Mouse (Mus musculus) MEL (cell line): ENCODE measurements around the gene Ccdc54.

Source experiments
- BHLHE40 ChIP-seq: IDR thresholded peaks from 2 replicates; pipeline ENCODE4 v1.6.1; 2012; ENCODE audit warnings: low read depth, mild to moderate bottlenecking, inconsistent platforms, low read length, improper control_type of control experiment, borderline replicate concordance
- CHD1 ChIP-seq: IDR thresholded peaks from 2 replicates; pipeline ENCODE4 v1.6.1; 2012; ENCODE audit warnings: low read depth, mild to moderate bottlenecking, inconsistent platforms, low read length, improper control_type of control experiment
- CTCF ChIP-seq, 3 experiments: IDR thresholded peaks in 2 of 3; conservative IDR thresholded peaks in 1 of 3; 2 replicates each; pipeline ENCODE4 v1.5.1; 2011 to 2012; ENCODE audit warnings: low read length in 3 of 3, low read depth in 2 of 3, mild to moderate bottlenecking in 2 of 3, improper control_type of control experiment in 1 of 3, inconsistent platforms in 1 of 3, mixed read lengths in 1 of 3, moderate library complexity in 1 of 3; ENCODE audit not compliant: control insufficient read depth in 1 of 3, insufficient read depth in 1 of 3, poor library complexity in 1 of 3, severe bottlenecking in 1 of 3
- ETS1 ChIP-seq: IDR thresholded peaks from 2 replicates; pipeline ENCODE4 v1.6.1; 2012; ENCODE audit warnings: low read depth, mild to moderate bottlenecking, inconsistent platforms, low read length, improper control_type of control experiment, moderate library complexity
- MAFK ChIP-seq: IDR thresholded peaks from 2 replicates; pipeline ENCODE4 v1.6.1; 2011; ENCODE audit warnings: low read depth, mild to moderate bottlenecking, low read length, improper control_type of control experiment, borderline replicate concordance
- MAZ ChIP-seq: IDR thresholded peaks from 2 replicates; pipeline ENCODE4 v1.6.1; 2012; ENCODE audit warnings: low read depth, mild to moderate bottlenecking, inconsistent platforms, low read length, improper control_type of control experiment
- MYC ChIP-seq: IDR thresholded peaks from 2 replicates; pipeline ENCODE4 v1.6.1; 2011; ENCODE audit warnings: low read depth, mild to moderate bottlenecking, low read length, improper control_type of control experiment, moderate library complexity
- POLR2A ChIP-seq, 2 experiments: IDR thresholded peaks; 2 replicates each; pipeline ENCODE4 v1.6.1; 2011 to 2012; ENCODE audit warnings: low read length in 2 of 2, mild to moderate bottlenecking in 2 of 2, control low read depth in 1 of 2, improper control_type of control experiment in 1 of 2, low read depth in 1 of 2, moderate library complexity in 1 of 2; ENCODE audit not compliant: control insufficient read depth in 1 of 2, insufficient read depth in 1 of 2, poor library complexity in 1 of 2
- POLR2AphosphoS2 ChIP-seq: IDR thresholded peaks from 2 replicates; pipeline ENCODE4 v1.6.1; 2011; ENCODE audit warnings: low read length, improper control_type of control experiment
- RCOR1 ChIP-seq: IDR thresholded peaks from 2 replicates; pipeline ENCODE4 v1.6.1; 2012; ENCODE audit warnings: low read depth, mild to moderate bottlenecking, inconsistent platforms, low read length, improper control_type of control experiment
- TAL1 ChIP-seq: IDR thresholded peaks from 2 replicates; pipeline ENCODE4 v1.6.1; 2012; ENCODE audit warnings: mild to moderate bottlenecking, inconsistent platforms, low read length, moderate library complexity, mixed read lengths
- TBP ChIP-seq: IDR thresholded peaks from 2 replicates; pipeline ENCODE4 v1.8.0; 2011; ENCODE audit warnings: low read depth, low read length, improper control_type of control experiment
- TCF12 ChIP-seq: IDR thresholded peaks from 2 replicates; pipeline ENCODE4 v1.6.1; 2014; ENCODE audit warnings: low read depth, mild to moderate bottlenecking, inconsistent platforms, low read length, improper control_type of control experiment, moderate library complexity
- ZNF384 ChIP-seq: IDR thresholded peaks from 2 replicates; pipeline ENCODE4 v1.6.1; 2012; ENCODE audit warnings: low read depth, mild to moderate bottlenecking, inconsistent platforms, low read length, improper control_type of control experiment

DNA sequence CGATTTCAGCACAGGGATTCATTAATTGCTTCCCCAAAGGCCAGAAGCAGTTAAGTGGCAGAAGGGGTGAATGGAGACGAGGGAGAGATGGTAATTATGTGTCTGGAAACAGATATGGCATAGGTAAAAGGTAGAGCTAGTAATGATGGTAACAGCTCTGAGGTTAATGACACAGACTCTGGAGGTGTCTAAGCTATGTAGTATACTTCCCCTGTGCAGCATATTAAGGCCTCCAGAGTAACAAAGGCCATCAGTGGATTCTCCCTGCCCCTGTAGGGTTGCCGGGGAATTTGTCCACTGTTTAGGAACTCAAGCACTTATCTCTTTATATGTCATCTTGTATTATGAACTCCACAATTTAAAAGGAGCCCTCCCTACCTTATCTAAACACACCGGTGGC is 5.2 kb upstream of the Ccdc54 start:
- TF ChIP-seq POLR2A (IDR thresholded peaks at IDR 0.05; ENCODE audit: control insufficient read depth in 1 of 2, insufficient read depth in 1 of 2, low read depth in 1 of 2, low read length in 2 of 2, poor library complexity in 1 of 2) (no peak), CTCF (IDR thresholded peaks at IDR 0.05 in 2 of 3, conservative IDR thresholded peaks at IDR 0.05 in 1 of 3; ENCODE audit: control insufficient read depth in 1 of 3, insufficient read depth in 1 of 3, low read depth in 2 of 3, low read length in 3 of 3, poor library complexity in 1 of 3, severe bottlenecking in 1 of 3) (no peak), MYC (no peak), MAZ (no peak), ETS1 (no peak), TCF12 (no peak), RCOR1 (no peak), TBP (no peak), CHD1 (no peak), POLR2AphosphoS2 (no peak), MAFK (no peak), BHLHE40 (no peak), ZNF384 (no peak), TAL1 (no peak)
